Mouse (Mus musculus) heart, embryonic 15.5 days (tissue): Measurements from ENCODE around the gene Plscr3. TPM values are rescaled to one million over a fixed set of nuclear protein-coding genes. Genes with fewer than 3 reads are reported as not detected.

ENCODE experiments used
- ATAC-seq: fragments of 200-750 bp; cut with Nextera tagmentation; replicated peaks from 2 replicates; pipeline ENCODE4 v1.8.0; 2017; ENCODE audit warnings: low read depth, moderate TSS enrichment; ENCODE audit not compliant: insufficient number of reproducible peaks, insufficient read depth, low FRiP score
- H3K27ac ChIP-seq: fragments of 300-500 bp; sonication (generic); 2 replicates; pipeline ENCODE4 v1.5.1; 2015; ENCODE audit warnings: mild to moderate bottlenecking, inconsistent platforms
- H3K27me3 ChIP-seq: fragments of 300-500 bp; sonication (generic); 2 replicates; pipeline ENCODE4 v1.6.1; 2015; ENCODE audit warnings: inconsistent platforms
- H3K36me3 ChIP-seq: fragments of 300-500 bp; sonication (generic); 2 replicates; pipeline ENCODE4 v1.6.1; 2015; ENCODE audit warnings: mild to moderate bottlenecking, inconsistent platforms
- H3K4me1 ChIP-seq: fragments of 300-500 bp; sonication (generic); replicated peaks from 2 replicates; pipeline ENCODE4 v1.6.1; 2015; ENCODE audit warnings: inconsistent platforms
- H3K4me2 ChIP-seq: fragments of 300-500 bp; sonication (generic); 2 replicates; pipeline ENCODE4 v1.6.1; 2015; ENCODE audit warnings: inconsistent platforms, mild to moderate bottlenecking, moderate library complexity
- H3K4me3 ChIP-seq: fragments of 300-500 bp; sonication (generic); 2 replicates; pipeline ENCODE4 v1.5.1; 2015; ENCODE audit warnings: mild to moderate bottlenecking, inconsistent platforms
- H3K9ac ChIP-seq: fragments of 300-500 bp; sonication (generic); 2 replicates; pipeline ENCODE4 v1.6.1; 2015; ENCODE audit warnings: mild to moderate bottlenecking, inconsistent platforms
- H3K9me3 ChIP-seq: fragments of 300-500 bp; sonication (generic); replicated peaks from 2 replicates; pipeline ENCODE4 v1.6.1; 2016; ENCODE audit warnings: inconsistent platforms
- WGBS: fragments of 180-500 bp; shearing (Covaris S2); methylation state at CpG from one replicate; pipeline ENCODE4 v1.1.7; 2015; ENCODE audit warnings: mixed read lengths; 5-methylcytosine and 5-hydroxymethylcytosine counted together
- polyA plus RNA-seq: library from polyadenylated mRNA; unstranded; fragments of >200 nt; fragmentation: Nextera tagmentation; extraction: Ambion mirVana; gene quantifications from 2 replicates; pipeline ENCODE4 v1.2.1, GENCODE M21; 2015

The Plscr3 gene
- polyA plus RNA-seq, 1 experiment from 2014 or later, result 68.5 TPM

DNA sequence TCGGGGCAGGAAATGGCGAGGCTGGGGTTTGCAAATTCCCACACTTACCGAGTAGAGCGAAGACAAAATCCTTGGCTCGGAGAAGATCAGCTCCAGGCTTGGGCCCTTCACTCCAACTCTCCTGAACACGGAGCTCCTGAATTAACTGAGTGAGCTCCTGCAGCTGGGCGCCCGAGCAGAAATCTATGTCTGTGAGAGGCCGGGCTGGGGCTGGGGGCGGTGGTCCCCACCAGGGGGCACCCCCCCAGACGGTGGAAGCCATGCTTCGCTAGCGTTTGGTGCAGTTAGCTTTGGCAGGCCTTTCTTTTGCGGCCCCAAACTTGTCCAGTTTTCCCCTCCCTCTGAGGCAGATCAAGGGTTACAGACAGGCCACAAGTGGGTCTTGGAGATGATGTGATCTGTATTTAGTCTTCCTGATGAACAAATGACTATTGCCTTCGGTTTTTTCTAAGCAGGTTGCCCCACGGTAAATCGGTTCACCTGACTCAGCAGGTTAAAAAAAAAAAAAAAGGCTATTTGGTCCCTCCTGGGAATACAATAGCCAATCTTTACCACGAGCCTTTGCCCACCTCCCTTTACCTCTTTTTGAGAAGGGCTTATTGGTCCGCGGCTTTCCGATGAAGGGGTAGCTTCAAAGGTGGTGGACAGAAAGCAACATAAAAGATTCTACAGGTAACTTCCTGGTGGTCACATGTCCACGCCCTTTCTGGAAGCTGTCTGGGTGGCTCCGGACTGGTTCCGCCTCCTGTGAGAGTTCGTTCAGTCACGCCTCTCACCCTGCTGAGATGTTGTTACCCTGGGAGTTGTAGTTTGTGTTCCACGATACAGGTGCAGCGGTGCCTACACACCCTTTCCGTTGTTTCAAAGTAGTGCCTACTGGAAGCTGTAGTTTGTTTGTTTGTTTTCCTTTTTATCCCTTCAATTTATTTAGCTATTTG, 40.9 kb upstream of the Plscr3 start, which contains the start of gene Tmem102:
Gene Tmem102, minus strand, starts transcription at position 653 of the 938 bp plus-strand sequence.
- Histone ChIP-seq H3K4me3 (peak within 1 kb of the TSS; percentile 62), H3K36me3 (no peaks in the 10 kb centered on the region), H3K27ac (no peak within 1 kb of the TSS), H3K9ac (peak within 1 kb of the TSS; percentile 62; the same call in 1 of the 2 replicates), H3K27me3 (peaks cover 25% of the 10 kb centered on the region), H3K9me3 (no peaks in the 10 kb centered on the region), H3K4me1 (peaks cover 49% of the 10 kb centered on the region), H3K4me2 (peak within 1 kb of the TSS; percentile 97)
- no peak for ATAC-seq
- 13% methylated on average over 29 of the region's 29 CpGs for WGBS

DNA sequence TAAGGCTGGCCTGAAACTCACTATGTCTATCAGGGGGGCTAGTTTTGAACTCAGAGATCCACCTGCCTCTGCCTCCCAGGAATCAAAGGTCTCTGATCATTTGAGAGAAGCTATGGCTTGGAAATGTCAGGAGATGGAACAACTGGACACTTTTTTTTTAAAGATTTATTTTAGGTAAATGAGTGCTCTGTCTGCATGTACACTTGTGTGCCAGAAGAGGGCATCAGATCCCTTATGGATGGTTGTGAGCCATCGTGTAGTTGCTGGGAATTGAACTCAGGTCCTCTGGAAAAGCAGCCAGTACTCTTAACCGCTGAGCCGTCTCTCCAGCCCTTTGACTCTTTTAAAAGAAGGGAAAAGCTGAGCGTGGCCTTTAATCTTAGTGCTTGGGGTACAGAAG, 39.8 kb upstream of the Plscr3 start:
- peaks cover 24% of the 10 kb centered on the region for H3K27me3 ChIP-seq
- no peak overlapping the region for H3K4me2 ChIP-seq

DNA sequence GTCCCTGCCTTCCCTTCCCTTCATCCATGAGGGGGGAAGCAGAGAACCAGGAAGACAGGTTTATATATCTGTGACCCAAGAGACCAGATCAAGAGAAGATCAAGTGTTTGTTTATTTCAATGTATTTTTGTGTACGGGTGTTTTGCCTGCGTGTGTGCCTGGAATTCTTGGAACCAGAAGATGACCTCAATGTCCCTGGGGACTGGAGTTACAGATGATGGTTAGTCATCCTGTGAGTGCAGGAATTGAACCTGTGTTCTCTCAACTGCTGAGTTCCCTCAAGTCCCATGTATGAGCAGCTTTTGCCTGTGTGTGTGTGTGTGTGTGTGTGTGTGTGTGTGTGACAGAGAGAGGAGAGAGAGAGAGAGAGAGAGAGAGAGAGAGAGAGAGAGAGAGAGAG, 38.5 kb upstream of the Plscr3 start:
- Histone ChIP-seq H3K9ac (no peak overlapping the region), H3K9me3 (no peaks in the 10 kb centered on the region), H3K36me3 (no peaks in the 10 kb centered on the region), H3K4me3 (no peak overlapping the region), H3K4me1 (peaks cover 25% of the 10 kb centered on the region), H3K27ac (no peak overlapping the region), H3K27me3 (peaks cover 19% of the 10 kb centered on the region), H3K4me2 (no peak overlapping the region)
- 75% methylated on average over 2 of the region's 2 CpGs for WGBS
- ATAC-seq, result no peak

More for the DNA sequence above, 39.8 kb upstream of the Plscr3 start:
- Histone ChIP-seq H3K9ac (no peak overlapping the region), H3K36me3 (no peaks in the 10 kb centered on the region), H3K4me3 (no peak overlapping the region), H3K4me1 (peaks cover 38% of the 10 kb centered on the region), H3K9me3 (no peaks in the 10 kb centered on the region), H3K27ac (no peak overlapping the region)
- ATAC-seq, result no peak
- WGBS, result 73% methylated on average over 4 of the region's 4 CpGs

DNA sequence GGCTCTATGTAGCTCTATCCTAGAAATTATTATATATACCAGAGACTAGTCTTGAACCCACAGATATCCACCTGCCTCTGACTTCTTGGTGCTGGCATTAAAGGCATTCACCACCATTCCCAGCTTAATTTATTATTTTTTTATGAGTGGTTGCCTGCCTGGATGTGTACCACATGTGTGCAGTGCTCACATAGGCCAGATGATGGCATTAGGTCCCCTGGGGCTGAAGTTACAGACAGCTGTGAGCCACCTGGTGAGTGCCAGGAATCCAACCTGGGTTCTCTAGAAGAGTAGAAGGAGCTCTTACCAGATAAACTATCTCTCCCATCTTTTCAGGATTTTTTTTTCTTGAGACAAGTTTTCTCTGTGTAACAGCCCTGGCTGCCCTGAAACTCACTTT, 35.9 kb upstream of the Plscr3 start:
- Histone ChIP-seq H3K36me3 (no peaks in the 10 kb centered on the region), H3K27ac (no peak overlapping the region), H3K9me3 (no peaks in the 10 kb centered on the region), H3K4me2 (no peak overlapping the region), H3K27me3 (peaks cover 11% of the 10 kb centered on the region), H3K4me3 (no peak overlapping the region), H3K9ac (no peak overlapping the region), H3K4me1 (no peaks in the 10 kb centered on the region)
- ATAC-seq, result no peak

DNA sequence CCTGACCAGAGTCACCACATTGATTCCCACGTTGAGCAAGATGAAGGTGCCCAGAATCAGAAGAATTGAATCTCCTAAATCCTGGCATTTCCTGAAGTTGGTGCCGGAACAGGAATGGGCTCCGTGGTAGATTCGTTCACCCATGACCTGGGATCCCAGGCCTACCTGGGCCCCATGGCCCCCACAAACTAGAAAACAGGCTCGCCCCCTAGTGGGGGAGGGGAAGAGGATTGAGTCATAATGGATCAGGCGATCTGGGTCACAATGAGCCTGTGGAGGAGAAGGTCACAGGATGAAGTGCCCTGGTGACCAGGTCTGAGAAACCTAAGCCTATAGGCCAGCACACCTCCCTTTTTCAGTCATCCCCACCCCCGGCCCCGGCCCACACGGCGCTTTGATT, 31.0 kb upstream of the Plscr3 start, which contains the start of gene Gm39566:
Gene Gm39566, minus strand, starts transcription at position 144 of the 400 bp plus-strand sequence.
- no peak within 1 kb of the TSS for H3K4me2 ChIP-seq
- no peaks in the 10 kb centered on the region for H3K9me3 ChIP-seq
- no peak for ATAC-seq
- H3K27ac ChIP-seq, result no peak within 1 kb of the TSS
- no peak within 1 kb of the TSS for H3K4me3 ChIP-seq
- 0 out of 2 replicates have a peak, but pooled peaks cover 3% of the 10 kb centered on the region for H3K27me3 ChIP-seq
- WGBS, result 57% methylated on average over 10 of the region's 10 CpGs
- H3K9ac ChIP-seq, result no peak within 1 kb of the TSS
- H3K36me3 ChIP-seq, result no peaks in the 10 kb centered on the region
- no peaks in the 10 kb centered on the region for H3K4me1 ChIP-seq

DNA sequence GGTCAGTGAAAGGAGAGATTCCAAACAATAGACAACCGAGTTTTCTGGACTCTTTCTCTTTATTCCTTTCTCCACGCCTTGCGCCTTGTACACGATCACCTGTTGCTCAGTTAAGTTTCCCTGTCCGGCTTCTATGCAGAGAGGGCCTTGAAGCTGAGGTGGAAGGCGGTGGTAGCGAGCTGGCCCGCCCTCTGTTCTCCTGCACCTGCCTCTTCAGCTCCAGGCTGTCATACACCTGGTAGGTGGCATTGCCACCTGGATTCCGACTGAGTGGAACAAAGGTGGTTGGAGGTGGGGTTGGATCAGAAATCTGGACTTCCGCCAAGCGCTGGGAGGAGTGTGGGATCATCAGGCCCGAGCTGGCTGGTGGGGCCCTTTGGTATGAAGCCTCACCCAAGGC, 29.7 kb upstream of the Plscr3 start:
- no peaks in the 10 kb centered on the region for H3K9me3 ChIP-seq
- no peak for ATAC-seq
- no peak overlapping the region for H3K4me2 ChIP-seq
- no peak overlapping the region for H3K4me3 ChIP-seq
- H3K9ac ChIP-seq, result no peak overlapping the region
- no peaks in the 10 kb centered on the region for H3K36me3 ChIP-seq
- H3K27me3 ChIP-seq, result no peaks in the 10 kb centered on the region
- no peak overlapping the region for H3K27ac ChIP-seq
- H3K4me1 ChIP-seq, result no peaks in the 10 kb centered on the region
- WGBS, result 90% methylated on average over 12 of the region's 12 CpGs

DNA sequence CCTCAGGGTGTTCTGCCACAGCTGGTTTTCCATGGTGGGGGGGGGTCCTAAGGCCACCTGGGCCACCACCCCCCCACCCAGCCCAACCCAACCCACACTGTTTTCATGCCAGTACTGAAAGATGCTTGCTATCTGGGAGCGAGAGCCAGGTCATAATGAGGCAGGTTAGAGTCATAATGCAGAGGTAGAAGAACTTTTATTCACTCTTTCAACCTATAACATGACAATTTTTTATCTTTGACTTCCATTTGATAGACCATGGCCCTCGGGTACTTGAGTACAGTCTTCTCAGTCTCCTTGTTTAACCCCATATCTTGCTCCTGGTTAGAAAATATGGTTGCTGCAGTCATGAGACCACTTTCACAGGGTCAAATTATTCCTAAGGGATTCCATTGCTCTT, 27.8 kb upstream of the Plscr3 start, which contains the start of gene Spem2:
Gene Spem2, minus strand, starts transcription at position 101 of the 400 bp plus-strand sequence.
- ATAC-seq, result no peak
- no peaks in the 10 kb centered on the region for H3K36me3 ChIP-seq
- H3K9me3 ChIP-seq, result no peaks in the 10 kb centered on the region
- WGBS, result 75% methylated on average over 2 of the region's 2 CpGs
- no peak within 1 kb of the TSS for H3K4me2 ChIP-seq
- H3K4me1 ChIP-seq, result no peaks in the 10 kb centered on the region
- H3K27ac ChIP-seq, result no peak within 1 kb of the TSS
- H3K9ac ChIP-seq, result no peak within 1 kb of the TSS
- H3K4me3 ChIP-seq, result no peak within 1 kb of the TSS
- no peaks in the 10 kb centered on the region for H3K27me3 ChIP-seq

DNA sequence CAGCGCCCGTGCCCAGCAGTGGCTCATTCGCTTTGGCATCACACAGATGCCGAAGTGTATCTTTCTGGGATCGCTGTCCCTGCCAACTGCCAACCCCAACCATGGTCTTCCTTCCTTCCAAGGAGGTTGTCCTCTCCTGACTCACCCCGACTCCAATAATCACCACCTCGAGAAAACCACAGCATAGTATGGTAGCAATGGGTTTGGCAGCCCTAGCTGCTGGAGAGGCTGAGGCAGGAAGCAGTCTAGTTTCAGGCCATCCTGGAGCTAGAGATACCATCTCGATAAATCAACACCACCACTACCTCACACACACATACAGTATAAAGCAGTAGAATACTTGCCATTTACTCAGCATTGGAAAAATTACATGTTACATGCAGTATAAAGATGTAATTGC, 27.3 kb upstream of the Plscr3 start:
- H3K4me3 ChIP-seq, result no peak overlapping the region

DNA sequence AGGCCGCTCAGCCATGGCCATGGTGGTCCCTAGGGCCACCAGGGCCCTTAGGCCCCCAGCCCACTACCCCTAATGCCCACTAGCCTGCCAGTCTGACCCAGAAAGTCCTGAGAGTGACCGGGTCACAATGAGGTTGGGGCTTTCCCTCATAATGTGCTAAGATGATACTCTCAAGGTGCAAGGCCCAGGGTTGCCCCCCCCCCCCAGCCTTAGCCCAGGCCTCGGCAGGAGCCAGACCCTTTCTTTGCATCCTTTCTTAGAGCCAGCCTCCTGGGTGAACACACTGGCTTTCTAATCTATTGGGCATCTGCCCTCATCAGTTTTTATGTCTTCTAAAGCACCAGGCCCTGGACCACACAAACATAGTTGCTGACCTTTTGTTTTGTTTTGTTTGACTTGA, 24.1 kb upstream of the Plscr3 start, which contains the start of gene Spem1:
Gene Spem1, minus strand, starts transcription at position 101 of the 400 bp plus-strand sequence.
- H3K4me3 ChIP-seq, result no peak within 1 kb of the TSS
- H3K36me3 ChIP-seq, result peaks cover 4% of the 10 kb centered on the region; the same call in 1 of the 2 replicates
- H3K9me3 ChIP-seq, result no peaks in the 10 kb centered on the region
- ATAC-seq, result no peak
- H3K9ac ChIP-seq, result no peak within 1 kb of the TSS
- H3K27ac ChIP-seq, result no peak within 1 kb of the TSS
- H3K4me1 ChIP-seq, result no peaks in the 10 kb centered on the region
- no peak within 1 kb of the TSS for H3K4me2 ChIP-seq
- H3K27me3 ChIP-seq, result no peaks in the 10 kb centered on the region
- WGBS, result 78% methylated on average over 3 of the region's 3 CpGs

More for the DNA sequence above, 27.3 kb upstream of the Plscr3 start:
- no peaks in the 10 kb centered on the region for H3K27me3 ChIP-seq
- no peaks in the 10 kb centered on the region for H3K9me3 ChIP-seq
- no peaks in the 10 kb centered on the region for H3K36me3 ChIP-seq
- no peak overlapping the region for H3K27ac ChIP-seq
- H3K9ac ChIP-seq, result no peak overlapping the region
- H3K4me2 ChIP-seq, result no peak overlapping the region
- ATAC-seq, result no peak
- 76% methylated on average over 8 of the region's 8 CpGs for WGBS
- no peaks in the 10 kb centered on the region for H3K4me1 ChIP-seq

DNA sequence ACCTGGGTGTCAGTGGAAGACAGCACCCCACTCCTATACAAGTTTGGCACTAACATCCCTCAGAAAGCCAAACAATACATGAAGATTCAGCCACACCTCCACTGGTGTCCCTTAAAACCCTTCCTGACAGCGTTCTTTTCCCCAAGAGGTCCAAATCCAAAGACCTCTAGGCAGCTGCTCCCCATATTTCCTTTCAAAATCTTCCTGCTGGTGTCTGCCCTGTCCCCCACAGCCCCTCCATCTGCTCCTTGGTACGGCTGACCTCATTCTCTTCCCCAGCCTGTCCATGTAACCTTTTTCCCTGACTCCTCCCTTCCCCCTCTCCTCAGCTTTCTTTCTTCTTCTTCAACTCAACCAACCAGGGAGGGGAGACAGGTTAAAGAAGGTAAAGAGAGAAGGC, 22.7 kb upstream of the Plscr3 start:
- H3K36me3 ChIP-seq, result peaks cover 5% of the 10 kb centered on the region; the same call in 1 of the 2 replicates
- H3K27me3 ChIP-seq, result no peaks in the 10 kb centered on the region
- no peak overlapping the region for H3K27ac ChIP-seq
- no peak for ATAC-seq
- no peaks in the 10 kb centered on the region for H3K9me3 ChIP-seq
- H3K4me2 ChIP-seq, result no peak overlapping the region
- H3K4me1 ChIP-seq, result no peaks in the 10 kb centered on the region
- 68% methylated on average over 2 of the region's 2 CpGs for WGBS
- H3K4me3 ChIP-seq, result no peak overlapping the region
- H3K9ac ChIP-seq, result no peak overlapping the region

DNA sequence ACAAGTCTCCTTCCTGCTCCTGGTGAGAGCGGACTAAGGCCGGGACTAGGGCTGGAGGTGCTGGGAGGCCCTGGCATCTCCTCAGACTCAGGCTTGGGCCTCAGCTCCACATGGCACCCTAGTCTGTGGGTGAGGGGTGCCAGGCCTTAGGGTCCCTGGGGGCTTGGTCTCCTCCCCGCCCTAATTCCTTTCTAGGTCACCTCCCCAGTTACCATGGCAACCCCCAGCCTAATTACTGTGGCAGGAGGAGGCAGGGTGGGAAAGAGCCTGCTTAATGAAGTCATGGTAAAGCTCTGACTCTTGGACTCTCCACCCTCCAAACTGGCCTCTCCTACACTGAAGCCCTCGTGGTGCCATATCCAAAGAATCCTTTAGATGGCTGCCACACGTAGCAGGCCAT, 17.3 kb upstream of the Plscr3 start:
- H3K9me3 ChIP-seq, result no peaks in the 10 kb centered on the region
- H3K36me3 ChIP-seq, result peaks cover 5% of the 10 kb centered on the region; the same call in 1 of the 2 replicates
- H3K27me3 ChIP-seq, result peaks cover 12% of the 10 kb centered on the region
- H3K27ac ChIP-seq, result no peak overlapping the region
- H3K4me3 ChIP-seq, result no peak overlapping the region
- no peak overlapping the region for H3K4me2 ChIP-seq
- H3K4me1 ChIP-seq, result peaks cover 5% of the 10 kb centered on the region
- no peak for ATAC-seq
- no peak overlapping the region for H3K9ac ChIP-seq
- 79% methylated on average over 5 of the region's 5 CpGs for WGBS
